In genomic region chrX:36276685-36277084, GRCm38 (mm10) we compare ENCODE assay signal across 24 mouse cellular contexts.
"Had no signal": no experiment of that assay in that cellular context is flagged by ENCODE, and none has a peak within 500 bp of the region (broad histone marks: within the 10 kb centered on the region; RNA-seq: fewer than 3 reads in every experiment).

No protein-coding gene starts in this region.

- H3K27me3 ChIP-seq: heart, embryonic 12.5 days; hindbrain, embryonic 13.5 days; hindbrain, embryonic 15.5 days; kidney, embryonic 15.5 days; limb, embryonic 13.5 days; limb, embryonic 15.5 days; liver, embryonic 12.5 days had no signal

- H3K4me3 ChIP-seq: gastrocnemius, adult 2 months; heart, embryonic 10.5 days; heart, embryonic 12.5 days; hindbrain, embryonic 13.5 days; hindbrain, embryonic 15.5 days; kidney, embryonic 15.5 days; left cerebral cortex, adult 2 months; limb, embryonic 13.5 days; limb, embryonic 15.5 days; liver, embryonic 12.5 days had no signal

- DNase-seq: gastrocnemius, adult 2 months; gastrocnemius, postnatal 10 days; gastrocnemius, postnatal 25 days; heart, adult 18-20 months; heart, postnatal 10 days; heart, postnatal 4 days; kidney, adult 11 months; kidney, adult 2 months; kidney, adult 9 months; kidney, postnatal 14 days; kidney, postnatal 36 days; layer of hippocampus, adult 9-11 months had no signal

- H3K36me3 ChIP-seq: heart, embryonic 10.5 days; heart, embryonic 12.5 days; hindbrain, embryonic 13.5 days; hindbrain, embryonic 15.5 days; kidney, embryonic 15.5 days; limb, embryonic 13.5 days; limb, embryonic 15.5 days; liver, embryonic 12.5 days had no signal

- H3K27ac ChIP-seq: gastrocnemius, adult 2 months; heart, embryonic 10.5 days; hindbrain, embryonic 13.5 days; hindbrain, embryonic 15.5 days; hindbrain, postnatal 0 days; kidney, embryonic 15.5 days; kidney, postnatal 0 days; left cerebral cortex, adult 2 months; limb, embryonic 13.5 days; limb, embryonic 15.5 days; liver, embryonic 12.5 days had no signal

- H3K9me3 ChIP-seq: heart, embryonic 10.5 days; heart, embryonic 12.5 days; hindbrain, embryonic 13.5 days; hindbrain, embryonic 15.5 days; kidney, embryonic 15.5 days; limb, embryonic 13.5 days; limb, embryonic 15.5 days; liver, embryonic 12.5 days had no signal

- ATAC-seq: hindbrain, postnatal 0 days; intestine, embryonic 16.5 days; liver, embryonic 12.5 days had no signal

- H3K4me1 ChIP-seq: heart, embryonic 10.5 days; heart, embryonic 12.5 days; hindbrain, embryonic 13.5 days; hindbrain, embryonic 15.5 days; kidney, embryonic 15.5 days; limb, embryonic 13.5 days; limb, embryonic 15.5 days; liver, embryonic 12.5 days had no signal
